Comparison of ENCODE assay signal across 27 mouse cellular contexts in genomic region chr1:163964008-163964689, GRCm38 (mm10). TPM values are rescaled to one million over a fixed set of nuclear protein-coding genes. Genes with fewer than 3 reads are reported as not detected.
A peak's percentile ranks its signal among the peaks of the same experiment; 100 is the strongest.
DNase-seq lines count a peak whose midpoint lies in the region; ATAC-seq and TF ChIP-seq lines count a peak whose summit lies in the region.
"Had no signal": no experiment of that assay in that cellular context is flagged by ENCODE, and none has a peak within 500 bp of the region (broad histone marks: within the 10 kb centered on the region; RNA-seq: fewer than 3 reads in every experiment).

No protein-coding gene starts in this region.

- no peak for DNase-seq in neural tube, embryonic 10.5 days (ENCODE audit: extremely low spot score, low spot score)
- no peak for DNase-seq in thymus, adult 18-20 months
- DNase-seq in adrenal gland, postnatal 25 days: no peak
- DNase-seq in right cerebral cortex, postnatal 10 days (ENCODE audit: low spot score in 2 of 2): no peak
- DNase-seq: adrenal gland, postnatal 10 days; cerebellum, adult 18-20 months; cerebellum, adult 9-11 months; cerebellum, postnatal 25 days; embryo, embryonic 11 days; forebrain, postnatal 0 days; gastrocnemius, adult 2 months; gastrocnemius, postnatal 14 days; heart, adult 18-20 months; heart, postnatal 10 days; heart, postnatal 36 days had no signal

- peaks cover 7% of the 10 kb centered on the region for H3K4me1 ChIP-seq in bone marrow macrophage, adult 2 months (ENCODE audit: control insufficient read depth, insufficient read depth, low read length)
- H3K4me1 ChIP-seq: embryonic facial prominence, embryonic 10.5 days; embryonic facial prominence, embryonic 13.5 days; heart, embryonic 12.5 days; heart, embryonic 15.5 days; hindbrain, embryonic 10.5 days; hindbrain, embryonic 13.5 days had no signal

- peak; percentile 81 for ATAC-seq in common myeloid progenitor, adult 5-6 weeks (replicated peaks; ENCODE audit: low read depth, poor library complexity, severe bottlenecking)
- peak; percentile 82 for ATAC-seq in megakaryocyte, adult 5-6 weeks (ENCODE audit: poor library complexity, severe bottlenecking)
- ATAC-seq in monocyte, adult 5-6 weeks (replicated peaks; ENCODE audit: insufficient number of reproducible peaks, low FRiP score, low TSS enrichment, poor library complexity, severe bottlenecking): 0 out of 2 replicates have a peak, but pooled peaks have one; percentile 31
- ATAC-seq: forebrain, embryonic 14.5 days; forebrain, postnatal 0 days; hindbrain, embryonic 16.5 days had no signal

- TF ChIP-seq POLR2A in bone marrow macrophage, adult 2 months (IDR thresholded peaks at IDR 0.05; ENCODE audit: borderline replicate concordance, low read depth, low read length): no peak

- no peak for TF ChIP-seq CTCF in bone marrow macrophage, adult 2 months (IDR thresholded peaks at IDR 0.05; ENCODE audit: low read depth, low read length)

- H3K27ac ChIP-seq in bone marrow macrophage, adult 2 months (ENCODE audit: insufficient read depth, low read depth, low read length): peak overlapping the region; percentile 78
- H3K27ac ChIP-seq: embryonic facial prominence, embryonic 10.5 days; embryonic facial prominence, embryonic 13.5 days; gastrocnemius, adult 2 months; heart, embryonic 15.5 days; hindbrain, embryonic 10.5 days; hindbrain, embryonic 13.5 days had no signal

- H3K4me3 ChIP-seq in bone marrow macrophage, adult 2 months (ENCODE audit: insufficient read depth, low read length): 0 out of 2 replicates have a peak overlapping the region, but pooled peaks have one; percentile 6
- H3K4me3 ChIP-seq: embryonic facial prominence, embryonic 10.5 days; embryonic facial prominence, embryonic 13.5 days; gastrocnemius, adult 2 months; heart, embryonic 12.5 days; heart, embryonic 15.5 days; hindbrain, embryonic 10.5 days; hindbrain, embryonic 13.5 days had no signal

RNA-seq across cellular contexts. Expression of gene BC055324, which starts 30.4 kb away (rescaled TPM):
- polyA plus RNA-seq in bone marrow macrophage, adult 2 months (2012; ENCODE audit: insufficient read depth, insufficient read length, missing spikeins): 7.6 and 8.3 TPM in 2 replicates
- total RNA-seq in common myeloid progenitor, adult 5-6 weeks (2017): 24.4 and 26.8 TPM in 2 replicates
- total RNA-seq in megakaryocyte, adult 5-6 weeks (2015): 15.2 and 20.5 TPM in 2 replicates
- 15.5 and 15.6 TPM in 2 replicates for total RNA-seq in megakaryocyte, adult 5-6 weeks (2017)
- 0.96 to 6.6 TPM (median 1.8 TPM) in 3 replicates for total RNA-seq in monocyte, adult 5-6 weeks (2017)
- 2.3 and 2.9 TPM in 2 replicates for total RNA-seq in adrenal gland, postnatal 25 days (2021)

RNA-seq across cellular contexts. Expression of gene Mettl18, which starts 30.5 kb away (rescaled TPM):
- polyA plus RNA-seq in bone marrow macrophage, adult 2 months (2012; ENCODE audit: insufficient read depth, insufficient read length, missing spikeins): 4.4 and 4.7 TPM in 2 replicates
- total RNA-seq in common myeloid progenitor, adult 5-6 weeks (2017): 13.9 and 22.5 TPM in 2 replicates
- total RNA-seq in megakaryocyte, adult 5-6 weeks (2015): 2.8 and 5.4 TPM in 2 replicates
- 10.2 and 10.7 TPM in 2 replicates for total RNA-seq in megakaryocyte, adult 5-6 weeks (2017)
- total RNA-seq in monocyte, adult 5-6 weeks (2017): 8.2 to 12.2 TPM (median 11.6 TPM) in 3 replicates
- 5.2 and 5.5 TPM in 2 replicates for total RNA-seq in adrenal gland, postnatal 25 days (2021)

RNA-seq across cellular contexts. Expression of gene Scyl3, which starts 35.2 kb away (rescaled TPM):
- 25.5 and 29.4 TPM in 2 replicates for polyA plus RNA-seq in bone marrow macrophage, adult 2 months (2012; ENCODE audit: insufficient read depth, insufficient read length, missing spikeins)
- total RNA-seq in common myeloid progenitor, adult 5-6 weeks (2017): 12.9 and 26.4 TPM in 2 replicates
- total RNA-seq in megakaryocyte, adult 5-6 weeks (2015): 29.5 and 40.9 TPM in 2 replicates
- total RNA-seq in megakaryocyte, adult 5-6 weeks (2017): 18.9 and 19.2 TPM in 2 replicates
- total RNA-seq in monocyte, adult 5-6 weeks (2017): 28.1 to 42.9 TPM (median 36.1 TPM) in 3 replicates
- total RNA-seq in adrenal gland, postnatal 25 days (2021): 19.7 and 24.5 TPM in 2 replicates

Comparison
In these comparisons a context has a peak if more than half of its experiments do, and no peak if none do; other contexts are left out.
1. ATAC-seq: peak in every context shown above with its lines; median percentile 82 in megakaryocyte, adult 5-6 weeks; 81 in common myeloid progenitor, adult 5-6 weeks; 31 in monocyte, adult 5-6 weeks.